In genomic region chr6:30551644-30552580, GRCm38 (mm10) we compare ENCODE assay signal across 9 mouse cellular contexts. TPM values are rescaled to one million over a fixed set of nuclear protein-coding genes. Genes with fewer than 3 reads are reported as not detected.
A peak's percentile ranks its signal among the peaks of the same experiment; 100 is the strongest.
DNase-seq lines count a peak whose midpoint lies in the region; ATAC-seq and TF ChIP-seq lines count a peak whose summit lies in the region.
"Had no signal": no experiment of that assay in that cellular context is flagged by ENCODE, and none has a peak within 500 bp of the region (broad histone marks: within the 10 kb centered on the region; RNA-seq: fewer than 3 reads in every experiment).

No protein-coding gene starts in this region.

- peaks cover 21% of the 10 kb centered on the region for H3K4me1 ChIP-seq in lung, embryonic 14.5 days (ENCODE audit: insufficient read depth)
- peaks cover 52% of the 10 kb centered on the region for H3K4me1 ChIP-seq in midbrain, embryonic 13.5 days (replicated peaks)

- WGBS in lung, embryonic 14.5 days = 33% methylated on average over 23 of the region's 23 CpGs
- WGBS in midbrain, embryonic 13.5 days = 13% methylated on average over 23 of the region's 23 CpGs

- no peaks in the 10 kb centered on the region for H3K36me3 ChIP-seq in lung, embryonic 14.5 days (ENCODE audit: insufficient read depth)
- no peaks in the 10 kb centered on the region for H3K36me3 ChIP-seq in midbrain, embryonic 13.5 days

- no peaks in the 10 kb centered on the region for H3K9me3 ChIP-seq in lung, embryonic 14.5 days (ENCODE audit: low read depth, low read length)
- H3K9me3 ChIP-seq in midbrain, embryonic 13.5 days = no peaks in the 10 kb centered on the region

- H3K4me2 ChIP-seq in lung, embryonic 14.5 days = peak overlapping the region; percentile 44
- peak overlapping the region; percentile 52 for H3K4me2 ChIP-seq in midbrain, embryonic 13.5 days (replicated peaks)

- H3K9ac ChIP-seq in lung, embryonic 14.5 days = peak overlapping the region; percentile 37; the same call in 1 of the 2 replicates
- peak overlapping the region; percentile 64 for H3K9ac ChIP-seq in midbrain, embryonic 13.5 days (replicated peaks)

- no peak overlapping the region for H3K4me3 ChIP-seq in lung, embryonic 14.5 days (ENCODE audit: low read depth, low read length)
- peak overlapping the region; percentile 24 for H3K4me3 ChIP-seq in midbrain, embryonic 13.5 days (replicated peaks)
- H3K4me3 ChIP-seq: myocyte had no signal

- peak overlapping the region; percentile 21; the same call in 1 of the 2 replicates for H3K27ac ChIP-seq in lung, embryonic 14.5 days (ENCODE audit: low read depth)
- peak overlapping the region; percentile 93 for H3K27ac ChIP-seq in midbrain, embryonic 13.5 days

- H3K27me3 ChIP-seq in lung, embryonic 14.5 days (ENCODE audit: insufficient read depth, low read length) = no peaks in the 10 kb centered on the region
- no peaks in the 10 kb centered on the region for H3K27me3 ChIP-seq in midbrain, embryonic 13.5 days

- ATAC-seq in lung, embryonic 14.5 days (ENCODE audit: insufficient read depth) = no peak
- peak; percentile 53; the same call in 1 of the 2 replicates for ATAC-seq in common myeloid progenitor, adult 5-6 weeks (replicated peaks; ENCODE audit: low read depth, poor library complexity, severe bottlenecking)
- peak; percentile 14 for ATAC-seq in granulocyte monocyte progenitor cell, adult 5-6 weeks (replicated peaks; ENCODE audit: poor library complexity, severe bottlenecking)
- peak; percentile 80 for ATAC-seq in midbrain, embryonic 13.5 days

- no peak for TF ChIP-seq CTCF in lung, embryonic 14.5 days (IDR thresholded peaks at IDR 0.05; ENCODE audit: low read depth)

- peak; percentile 89 for DNase-seq in lung, embryonic 14.5 days
- no peak for DNase-seq in lung, postnatal 36 days
- DNase-seq in urinary bladder, postnatal 14 days (ENCODE audit: low spot score) = no peak
- no peak for DNase-seq in gastrocnemius, postnatal 4 days (ENCODE audit: low spot score in 2 of 2)
- DNase-seq in kidney, postnatal 14 days = no peak

RNA-seq across cellular contexts. Expression of gene Cpa2, which starts 10.5 kb away (rescaled TPM):
- 7.2 and 7.8 TPM in 2 replicates for polyA plus RNA-seq in lung, embryonic 14.5 days (2014; fragmentation: Nextera tagmentation; extraction: Ambion mirVana)
- total RNA-seq in common myeloid progenitor, adult 5-6 weeks (2017) = 1.2 TPM in 1 of 2 replicates, not detected in the other
- not detected in 2 replicates for total RNA-seq in granulocyte monocyte progenitor cell, adult 5-6 weeks (2014; fragmentation: Nextera tagmentation)
- 0.30 and 1.1 TPM in 2 replicates for total RNA-seq in granulocyte monocyte progenitor cell, adult 5-6 weeks (2017)
- 7.1 and 8.5 TPM in 2 replicates for polyA plus RNA-seq in midbrain, embryonic 13.5 days (2015; fragmentation: Nextera tagmentation; extraction: Ambion mirVana)
- total RNA-seq in gastrocnemius, postnatal 4 days (2021) = 1 to 10 TPM; 4.2 to 4.4 TPM
- polyA plus RNA-seq: myocyte had no signal

RNA-seq across cellular contexts. Expression of gene Cpa4, which starts 16.3 kb away (rescaled TPM):
- polyA plus RNA-seq in lung, embryonic 14.5 days (2014; fragmentation: Nextera tagmentation; extraction: Ambion mirVana) = 0.07 and 0.14 TPM in 2 replicates
- not detected in 2 replicates for total RNA-seq in common myeloid progenitor, adult 5-6 weeks (2017)
- not detected in 2 replicates for total RNA-seq in granulocyte monocyte progenitor cell, adult 5-6 weeks (2014; fragmentation: Nextera tagmentation)
- total RNA-seq in granulocyte monocyte progenitor cell, adult 5-6 weeks (2017) = not detected in 2 replicates
- polyA plus RNA-seq in midbrain, embryonic 13.5 days (2015; fragmentation: Nextera tagmentation; extraction: Ambion mirVana) = 2.4 and 2.5 TPM in 2 replicates
- 1 to 10 TPM; 1.7 to 2.0 TPM for total RNA-seq in gastrocnemius, postnatal 4 days (2021)

RNA-seq across cellular contexts. Expression of gene Ssmem1, which starts 42.3 kb away (rescaled TPM):
- polyA plus RNA-seq in lung, embryonic 14.5 days (2014; fragmentation: Nextera tagmentation; extraction: Ambion mirVana) = 0.16 and 0.49 TPM in 2 replicates
- not detected in 2 replicates for total RNA-seq in common myeloid progenitor, adult 5-6 weeks (2017)
- total RNA-seq in granulocyte monocyte progenitor cell, adult 5-6 weeks (2014; fragmentation: Nextera tagmentation) = not detected in 2 replicates
- 0.21 TPM in 1 of 2 replicates, not detected in the other for total RNA-seq in granulocyte monocyte progenitor cell, adult 5-6 weeks (2017)
- polyA plus RNA-seq in midbrain, embryonic 13.5 days (2015; fragmentation: Nextera tagmentation; extraction: Ambion mirVana) = 0.31 TPM in 1 of 2 replicates, not detected in the other
- total RNA-seq in gastrocnemius, postnatal 4 days (2021) = under 1 TPM; 0.49 to 0.74 TPM

RNA-seq across cellular contexts. Expression of gene Tmem209, which starts 42.3 kb away (rescaled TPM):
- polyA plus RNA-seq in lung, embryonic 14.5 days (2014; fragmentation: Nextera tagmentation; extraction: Ambion mirVana) = 43.5 and 44.7 TPM in 2 replicates
- total RNA-seq in common myeloid progenitor, adult 5-6 weeks (2017) = 25.7 and 48.9 TPM in 2 replicates
- total RNA-seq in granulocyte monocyte progenitor cell, adult 5-6 weeks (2014; fragmentation: Nextera tagmentation) = 45.0 and 65.8 TPM in 2 replicates
- 34.0 and 38.2 TPM in 2 replicates for total RNA-seq in granulocyte monocyte progenitor cell, adult 5-6 weeks (2017)
- polyA plus RNA-seq in midbrain, embryonic 13.5 days (2015; fragmentation: Nextera tagmentation; extraction: Ambion mirVana) = 42.0 and 42.1 TPM in 2 replicates
- total RNA-seq in gastrocnemius, postnatal 4 days (2021) = 10 to 100 TPM; 15.7 to 16.4 TPM

RNA-seq across cellular contexts. Expression of gene Cpa5, which starts 58.9 kb away (rescaled TPM):
- polyA plus RNA-seq in lung, embryonic 14.5 days (2014; fragmentation: Nextera tagmentation; extraction: Ambion mirVana) = 0.11 TPM in 1 of 2 replicates, not detected in the other
- not detected in 2 replicates for total RNA-seq in common myeloid progenitor, adult 5-6 weeks (2017)
- total RNA-seq in granulocyte monocyte progenitor cell, adult 5-6 weeks (2014; fragmentation: Nextera tagmentation) = not detected in 2 replicates
- total RNA-seq in granulocyte monocyte progenitor cell, adult 5-6 weeks (2017) = not detected in 2 replicates
- 0.10 TPM in 1 of 2 replicates, not detected in the other for polyA plus RNA-seq in midbrain, embryonic 13.5 days (2015; fragmentation: Nextera tagmentation; extraction: Ambion mirVana)
- 1 to 10 TPM; 1.6 to 1.9 TPM for total RNA-seq in gastrocnemius, postnatal 4 days (2021)
- polyA plus RNA-seq: myocyte had no signal
